Comparison of ENCODE assay signal across 16 mouse cellular contexts in the genomic region with DNA sequence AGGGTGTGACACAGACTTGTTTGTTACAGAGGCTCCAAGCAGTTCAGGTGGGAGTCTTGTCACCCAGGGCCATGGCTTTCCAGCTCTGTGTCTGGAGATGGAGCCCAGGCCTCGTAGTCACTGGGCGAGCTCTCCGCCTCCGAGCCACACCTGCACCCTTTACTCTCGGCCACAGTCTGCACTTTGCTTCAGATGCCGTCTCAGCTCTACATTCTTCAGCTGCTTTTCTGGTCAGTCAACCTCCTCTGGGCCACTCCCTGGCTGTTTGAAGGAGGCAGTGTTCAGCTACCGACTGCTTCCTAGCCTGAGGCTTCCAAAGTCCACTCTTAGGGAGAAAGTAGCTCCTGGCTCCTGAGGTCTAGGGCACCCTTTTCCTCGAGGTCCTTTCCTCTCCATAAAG. TPM values are rescaled to one million over a fixed set of nuclear protein-coding genes. Genes with fewer than 3 reads are reported as not detected.
DNase-seq lines count a peak whose midpoint lies in the region; ATAC-seq lines count a peak whose summit lies in the region.
"Had no signal": no experiment of that assay in that cellular context is flagged by ENCODE, and none has a peak within 500 bp of the region (broad histone marks: within the 10 kb centered on the region; RNA-seq: fewer than 3 reads in every experiment).

No protein-coding gene starts in this region.

- H3K4me2 ChIP-seq in kidney, embryonic 14.5 days (replicated peaks; ENCODE audit: low read depth, low read length), result no peak overlapping the region
- no peak overlapping the region for H3K4me2 ChIP-seq in kidney, embryonic 15.5 days

- 54% methylated on average over 8 of the region's 8 CpGs for WGBS in kidney, embryonic 14.5 days
- 53% methylated on average over 8 of the region's 8 CpGs for WGBS in kidney, embryonic 15.5 days

- H3K9ac ChIP-seq in kidney, embryonic 14.5 days (ENCODE audit: low read depth, low read length), result no peak overlapping the region
- H3K9ac ChIP-seq in kidney, embryonic 15.5 days, result no peak overlapping the region
- H3K9ac ChIP-seq: liver, embryonic 14.5 days had no signal

- 0 out of 2 replicates have a peak, but pooled peaks cover under 1% of the 10 kb centered on the region for H3K4me1 ChIP-seq in kidney, embryonic 14.5 days (ENCODE audit: control insufficient read depth, insufficient read depth, low read length)
- H3K4me1 ChIP-seq in kidney, embryonic 15.5 days, result peaks cover 10% of the 10 kb centered on the region; the same call in 1 of the 2 replicates

- H3K4me3 ChIP-seq in kidney, embryonic 14.5 days (ENCODE audit: low read length), result no peak overlapping the region
- no peak overlapping the region for H3K4me3 ChIP-seq in kidney, embryonic 15.5 days (replicated peaks)

- peak; percentile 87 for DNase-seq in kidney, adult 11 months
- peak; percentile 52 for DNase-seq in lung, postnatal 10 days
- peak; percentile 86 for DNase-seq in yolk sac, embryonic 10.5 days (ENCODE audit: low spot score)
- DNase-seq in embryo, embryonic 10.5 days (ENCODE audit: low spot score), result no peak
- DNase-seq in natural killer cell, adult 2 months (ENCODE audit: low spot score in 2 of 2), result no peak
- no peak for DNase-seq in layer of hippocampus, postnatal 25 days (ENCODE audit: extremely low spot score in 1 of 2, low spot score in 1 of 2)
- DNase-seq: cerebellum, adult 2 months; gastrocnemius, postnatal 36 days; heart, postnatal 10 days; thymus, postnatal 4 days had no signal

- no peak for ATAC-seq in kidney, embryonic 14.5 days (ENCODE audit: low FRiP score, low TSS enrichment)
- peak; percentile 56 for ATAC-seq in kidney, embryonic 15.5 days (replicated peaks; ENCODE audit: low FRiP score)
- ATAC-seq: forebrain, embryonic 14.5 days; inflammation-experienced regulatory T-cells, adult 6 months; midbrain, embryonic 16.5 days had no signal

- no peaks in the 10 kb centered on the region for H3K27me3 ChIP-seq in kidney, embryonic 14.5 days (ENCODE audit: control insufficient read depth, insufficient read depth, low read length)
- no peaks in the 10 kb centered on the region for H3K27me3 ChIP-seq in kidney, embryonic 15.5 days

- no peak overlapping the region for H3K27ac ChIP-seq in kidney, embryonic 14.5 days (ENCODE audit: low read depth, low read length)
- no peak overlapping the region for H3K27ac ChIP-seq in kidney, embryonic 15.5 days
- H3K27ac ChIP-seq: liver, embryonic 14.5 days had no signal

- no peaks in the 10 kb centered on the region for H3K36me3 ChIP-seq in kidney, embryonic 14.5 days (ENCODE audit: control insufficient read depth, insufficient read depth, low read length)
- no peaks in the 10 kb centered on the region for H3K36me3 ChIP-seq in kidney, embryonic 15.5 days

- H3K9me3 ChIP-seq in kidney, embryonic 14.5 days (ENCODE audit: control insufficient read depth, low read length), result no peaks in the 10 kb centered on the region
- H3K9me3 ChIP-seq in kidney, embryonic 15.5 days (replicated peaks), result no peaks in the 10 kb centered on the region

RNA-seq across cellular contexts. Expression of gene Myo1e, which starts 22.7 kb away (rescaled TPM):
- 10.6 and 20.6 TPM in 2 replicates for polyA plus RNA-seq in kidney, embryonic 14.5 days (2014; fragmentation: Nextera tagmentation; extraction: Ambion mirVana)
- 22.3 and 22.6 TPM in 2 replicates for polyA plus RNA-seq in kidney, embryonic 15.5 days (2015; fragmentation: Nextera tagmentation; extraction: Ambion mirVana)
- total RNA-seq in layer of hippocampus, postnatal 25 days (2021), result 1 to 10 TPM; 8.9 TPM

Comparison
In these comparisons a context has a peak if more than half of its experiments do, and no peak if none do; other contexts are left out.
1. DNase-seq: peak in kidney, adult 11 months (single experiment), lung, postnatal 10 days (single experiment) and yolk sac, embryonic 10.5 days (single experiment); none in embryo, embryonic 10.5 days (single experiment), natural killer cell, adult 2 months (0 of 2) and layer of hippocampus, postnatal 25 days (0 of 2).